Comparison of ENCODE assay signal across 9 mouse cellular contexts in the genomic region with DNA sequence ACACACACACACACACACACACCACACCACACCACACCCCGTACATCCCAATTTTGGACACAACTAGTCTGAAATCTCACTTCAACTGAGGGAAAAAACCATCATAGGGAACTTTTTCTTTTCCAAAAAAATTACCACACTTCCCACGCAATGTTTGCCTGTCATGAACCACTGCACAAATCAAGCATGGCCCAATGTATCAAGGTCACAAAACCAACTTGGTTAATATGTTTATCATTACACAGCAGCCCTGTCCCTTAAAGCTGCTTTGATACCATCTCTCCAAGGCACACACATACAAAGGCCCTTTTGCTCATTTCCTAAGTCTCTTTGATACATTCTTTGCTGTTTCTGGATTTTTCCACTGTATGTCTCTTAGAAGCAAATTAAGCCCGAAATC. TPM values are rescaled to one million over a fixed set of nuclear protein-coding genes. Genes with fewer than 3 reads are reported as not detected.
DNase-seq lines count a peak whose midpoint lies in the region; ATAC-seq and TF ChIP-seq lines count a peak whose summit lies in the region.
"Had no signal": no experiment of that assay in that cellular context is flagged by ENCODE, and none has a peak within 500 bp of the region (broad histone marks: within the 10 kb centered on the region; RNA-seq: fewer than 3 reads in every experiment).

No protein-coding gene starts in this region.

- H3K9ac ChIP-seq in hindbrain, embryonic 13.5 days, result 0 out of 2 replicates have a peak overlapping the region, but pooled peaks have one; percentile 35
- H3K9ac ChIP-seq in hindbrain, embryonic 11.5 days (ENCODE audit: low read depth, low read length), result no peak overlapping the region
- H3K9ac ChIP-seq in midbrain, embryonic 12.5 days (replicated peaks), result no peak overlapping the region
- no peak overlapping the region for H3K9ac ChIP-seq in hindbrain, embryonic 14.5 days

- H3K36me3 ChIP-seq in hindbrain, embryonic 13.5 days, result no peaks in the 10 kb centered on the region
- no peaks in the 10 kb centered on the region for H3K36me3 ChIP-seq in hindbrain, embryonic 11.5 days (ENCODE audit: control insufficient read depth, insufficient read depth, low read length)
- H3K36me3 ChIP-seq in midbrain, embryonic 12.5 days, result no peaks in the 10 kb centered on the region
- H3K36me3 ChIP-seq in midbrain, embryonic 10.5 days, result no peaks in the 10 kb centered on the region
- H3K36me3 ChIP-seq in hindbrain, embryonic 14.5 days (replicated peaks; ENCODE audit: control insufficient read depth, insufficient read depth), result no peaks in the 10 kb centered on the region
- no peaks in the 10 kb centered on the region for H3K36me3 ChIP-seq in myocyte (ENCODE audit: control insufficient read depth, insufficient read depth)
- H3K36me3 ChIP-seq: liver, embryonic 15.5 days had no signal

- H3ac ChIP-seq in myocyte (ENCODE audit: control insufficient read depth, insufficient read length), result no peak overlapping the region

- H3K27me3 ChIP-seq in hindbrain, embryonic 13.5 days, result no peaks in the 10 kb centered on the region
- no peaks in the 10 kb centered on the region for H3K27me3 ChIP-seq in hindbrain, embryonic 11.5 days (ENCODE audit: control insufficient read depth, insufficient read depth, low read length)
- no peaks in the 10 kb centered on the region for H3K27me3 ChIP-seq in midbrain, embryonic 12.5 days
- no peaks in the 10 kb centered on the region for H3K27me3 ChIP-seq in midbrain, embryonic 10.5 days (ENCODE audit: low read depth, poor library complexity, severe bottlenecking)
- no peaks in the 10 kb centered on the region for H3K27me3 ChIP-seq in hindbrain, embryonic 14.5 days (ENCODE audit: control insufficient read depth, insufficient read depth, low read length)
- no peaks in the 10 kb centered on the region for H3K27me3 ChIP-seq in myocyte (ENCODE audit: control insufficient read depth, insufficient read depth, insufficient read length)
- H3K27me3 ChIP-seq: liver, embryonic 15.5 days had no signal

- DNase-seq in hindbrain, embryonic 11.5 days (ENCODE audit: low spot score), result no peak
- no peak for DNase-seq in midbrain, embryonic 10.5 days (ENCODE audit: low spot score)
- no peak for DNase-seq in hindbrain, embryonic 14.5 days (ENCODE audit: low spot score)
- DNase-seq in MN1 (ENCODE audit: low spot score), result no peak

- peaks cover 5% of the 10 kb centered on the region; the same call in 1 of the 2 replicates for H3K9me3 ChIP-seq in hindbrain, embryonic 13.5 days
- no peaks in the 10 kb centered on the region for H3K9me3 ChIP-seq in hindbrain, embryonic 11.5 days (ENCODE audit: control insufficient read depth, low read length)
- no peaks in the 10 kb centered on the region for H3K9me3 ChIP-seq in midbrain, embryonic 12.5 days
- no peaks in the 10 kb centered on the region for H3K9me3 ChIP-seq in midbrain, embryonic 10.5 days (replicated peaks)
- no peaks in the 10 kb centered on the region for H3K9me3 ChIP-seq in hindbrain, embryonic 14.5 days (ENCODE audit: control insufficient read depth, low read length)
- H3K9me3 ChIP-seq: liver, embryonic 15.5 days had no signal

- H3K4me3 ChIP-seq in hindbrain, embryonic 13.5 days, result peak overlapping the region; percentile 14
- H3K4me3 ChIP-seq in hindbrain, embryonic 11.5 days (ENCODE audit: low read depth, low read length), result no peak overlapping the region
- H3K4me3 ChIP-seq in midbrain, embryonic 12.5 days, result no peak overlapping the region
- H3K4me3 ChIP-seq in midbrain, embryonic 10.5 days, result no peak overlapping the region
- peak overlapping the region; percentile 3; the same call in 1 of the 2 replicates for H3K4me3 ChIP-seq in hindbrain, embryonic 14.5 days (replicated peaks; ENCODE audit: low read length)
- peak overlapping the region; percentile 36 for H3K4me3 ChIP-seq in myocyte

- peaks cover 15% of the 10 kb centered on the region for H3K79me2 ChIP-seq in myocyte (ENCODE audit: control insufficient read depth, insufficient read depth)

- H3K4me2 ChIP-seq in hindbrain, embryonic 13.5 days, result peak overlapping the region; percentile 44
- H3K4me2 ChIP-seq in hindbrain, embryonic 11.5 days (replicated peaks; ENCODE audit: low read depth, low read length), result no peak overlapping the region
- H3K4me2 ChIP-seq in midbrain, embryonic 12.5 days (replicated peaks), result 0 out of 2 replicates have a peak overlapping the region, but pooled peaks have one; percentile 7
- H3K4me2 ChIP-seq in hindbrain, embryonic 14.5 days (replicated peaks), result peak overlapping the region; percentile 36
- H3K4me2 ChIP-seq in myocyte (ENCODE audit: low read depth), result peak overlapping the region; percentile 53

- H3K4me1 ChIP-seq in hindbrain, embryonic 13.5 days (replicated peaks), result peaks cover 19% of the 10 kb centered on the region
- peaks cover 5% of the 10 kb centered on the region; the same call in 1 of the 2 replicates for H3K4me1 ChIP-seq in hindbrain, embryonic 11.5 days (replicated peaks; ENCODE audit: control insufficient read depth, insufficient read depth, low read length)
- peaks cover 14% of the 10 kb centered on the region for H3K4me1 ChIP-seq in midbrain, embryonic 12.5 days
- peaks cover 18% of the 10 kb centered on the region for H3K4me1 ChIP-seq in midbrain, embryonic 10.5 days
- peaks cover 6% of the 10 kb centered on the region for H3K4me1 ChIP-seq in hindbrain, embryonic 14.5 days (replicated peaks; ENCODE audit: control insufficient read depth, insufficient read depth, low read length)

- WGBS in hindbrain, embryonic 13.5 days, result 79% methylated on average over 3 of the region's 3 CpGs
- WGBS in hindbrain, embryonic 11.5 days, result 87% methylated on average over 3 of the region's 3 CpGs
- WGBS in midbrain, embryonic 12.5 days, result 86% methylated on average over 3 of the region's 3 CpGs
- 89% methylated on average over 3 of the region's 3 CpGs for WGBS in midbrain, embryonic 10.5 days
- WGBS in hindbrain, embryonic 14.5 days, result 83% methylated on average over 3 of the region's 3 CpGs

- no peak for TF ChIP-seq POLR2A in myocyte (IDR thresholded peaks at IDR 0.05; ENCODE audit: insufficient read length, low read depth)

- no peak overlapping the region for H3K27ac ChIP-seq in hindbrain, embryonic 13.5 days
- H3K27ac ChIP-seq in hindbrain, embryonic 11.5 days (ENCODE audit: low read depth, low read length), result no peak overlapping the region
- H3K27ac ChIP-seq in midbrain, embryonic 12.5 days (replicated peaks), result no peak overlapping the region
- H3K27ac ChIP-seq in midbrain, embryonic 10.5 days (replicated peaks), result no peak overlapping the region
- H3K27ac ChIP-seq in hindbrain, embryonic 14.5 days, result no peak overlapping the region
- H3K27ac ChIP-seq: liver, embryonic 15.5 days had no signal

- ATAC-seq in hindbrain, embryonic 13.5 days (ENCODE audit: low FRiP score), result no peak
- no peak for ATAC-seq in hindbrain, embryonic 11.5 days (ENCODE audit: low FRiP score)
- ATAC-seq in midbrain, embryonic 12.5 days (ENCODE audit: low FRiP score, low read depth), result no peak
- no peak for ATAC-seq in hindbrain, embryonic 14.5 days (ENCODE audit: low FRiP score)
- no peak for ATAC-seq in erythroid progenitor cell, adult 5-6 weeks (replicated peaks; ENCODE audit: low FRiP score, poor library complexity, severe bottlenecking)

TF ChIP-seq in myocyte, 11 proteins besides CTCF, POLR2A, EP300 and RAD21 (continues in another document):
- TF ChIP-seq MYOG (IDR thresholded peaks at IDR 0.05; ENCODE audit: control insufficient read depth in 1 of 3, insufficient read depth in 1 of 3, insufficient read length in 2 of 3, low read depth in 2 of 3) (no peak), TCF3 (IDR thresholded peaks at IDR 0.05; ENCODE audit: insufficient read length, low read depth) (no peak), MAX (IDR thresholded peaks at IDR 0.05; ENCODE audit: low read depth) (no peak), SRF (IDR thresholded peaks at IDR 0.05; ENCODE audit: control insufficient read depth, insufficient read length, low read depth) (no peak), CEBPB (IDR thresholded peaks at IDR 0.05; ENCODE audit: insufficient read depth, poor library complexity, severe bottlenecking) (no peak), USF1 (IDR thresholded peaks at IDR 0.05; ENCODE audit: low read depth) (no peak)

RNA-seq across cellular contexts. Expression of a gene that starts 1.5 kb away (rescaled TPM):
- polyA plus RNA-seq in hindbrain, embryonic 13.5 days (2015; fragmentation: Nextera tagmentation; extraction: Ambion mirVana), result 16.2 and 16.9 TPM in 2 replicates
- 9.1 and 11.0 TPM in 2 replicates for polyA plus RNA-seq in hindbrain, embryonic 11.5 days (2014; fragmentation: Nextera tagmentation; extraction: Ambion mirVana)
- 15.5 and 16.8 TPM in 2 replicates for polyA plus RNA-seq in midbrain, embryonic 12.5 days (2016; fragmentation: Nextera tagmentation; extraction: Ambion mirVana)
- 5.9 and 8.9 TPM in 2 replicates for polyA plus RNA-seq in midbrain, embryonic 10.5 days (2016; fragmentation: Nextera tagmentation; extraction: Ambion mirVana)
- 17.9 and 19.6 TPM in 2 replicates for polyA plus RNA-seq in hindbrain, embryonic 14.5 days (2014; fragmentation: Nextera tagmentation; extraction: Ambion mirVana)
- polyA plus RNA-seq in myocyte (2012; fragmentation: generic; extraction: Trizol), result 6.1 TPM
- 2.1 and 5.8 TPM in 2 replicates for total RNA-seq in erythroid progenitor cell, adult 5-6 weeks (2015; ENCODE audit: low replicate concordance)
- 2.1 and 7.3 TPM in 2 replicates for total RNA-seq in erythroid progenitor cell, adult 5-6 weeks (2017; ENCODE audit: low replicate concordance)

RNA-seq across cellular contexts. Expression of a gene that starts 9.2 kb away (rescaled TPM):
- 0.44 and 0.49 TPM in 2 replicates for polyA plus RNA-seq in hindbrain, embryonic 13.5 days (2015; fragmentation: Nextera tagmentation; extraction: Ambion mirVana)
- 0.22 and 0.24 TPM in 2 replicates for polyA plus RNA-seq in hindbrain, embryonic 11.5 days (2014; fragmentation: Nextera tagmentation; extraction: Ambion mirVana)
- polyA plus RNA-seq in midbrain, embryonic 12.5 days (2016; fragmentation: Nextera tagmentation; extraction: Ambion mirVana), result 0.32 and 0.38 TPM in 2 replicates
- polyA plus RNA-seq in midbrain, embryonic 10.5 days (2016; fragmentation: Nextera tagmentation; extraction: Ambion mirVana), result 0.25 and 0.29 TPM in 2 replicates
- polyA plus RNA-seq in hindbrain, embryonic 14.5 days (2014; fragmentation: Nextera tagmentation; extraction: Ambion mirVana), result 0.22 and 0.66 TPM in 2 replicates
- 10.5 TPM for polyA plus RNA-seq in myocyte (2012; fragmentation: generic; extraction: Trizol)
- total RNA-seq in erythroid progenitor cell, adult 5-6 weeks (2015; ENCODE audit: low replicate concordance), result not detected in 2 replicates
- not detected in 2 replicates for total RNA-seq in erythroid progenitor cell, adult 5-6 weeks (2017; ENCODE audit: low replicate concordance)

RNA-seq across cellular contexts. Expression of a gene that starts 40.8 kb away (rescaled TPM):
- polyA plus RNA-seq in hindbrain, embryonic 13.5 days (2015; fragmentation: Nextera tagmentation; extraction: Ambion mirVana), result 0.90 and 1.6 TPM in 2 replicates
- 0.66 and 1.9 TPM in 2 replicates for polyA plus RNA-seq in hindbrain, embryonic 11.5 days (2014; fragmentation: Nextera tagmentation; extraction: Ambion mirVana)
- 6.5 and 6.8 TPM in 2 replicates for polyA plus RNA-seq in midbrain, embryonic 12.5 days (2016; fragmentation: Nextera tagmentation; extraction: Ambion mirVana)
- 4.5 and 6.0 TPM in 2 replicates for polyA plus RNA-seq in midbrain, embryonic 10.5 days (2016; fragmentation: Nextera tagmentation; extraction: Ambion mirVana)
- polyA plus RNA-seq in hindbrain, embryonic 14.5 days (2014; fragmentation: Nextera tagmentation; extraction: Ambion mirVana), result 0.52 and 0.55 TPM in 2 replicates
- not detected for polyA plus RNA-seq in myocyte (2012; fragmentation: generic; extraction: Trizol)
- not detected in 2 replicates for total RNA-seq in erythroid progenitor cell, adult 5-6 weeks (2015; ENCODE audit: low replicate concordance)
- total RNA-seq in erythroid progenitor cell, adult 5-6 weeks (2017; ENCODE audit: low replicate concordance), result not detected in 2 replicates

Comparison
In these comparisons a context has a peak if more than half of its experiments do, and no peak if none do; other contexts are left out.
1. H3K4me3 ChIP-seq: peak in hindbrain, embryonic 13.5 days (single experiment), hindbrain, embryonic 14.5 days (single experiment) and myocyte (single experiment); none in hindbrain, embryonic 11.5 days (single experiment), midbrain, embryonic 12.5 days (single experiment) and midbrain, embryonic 10.5 days (single experiment).